Mouse (Mus musculus): ENCODE data around the gene Nup50.

GRCm38 (mm10) chr15:84965575-84966360 is 42.6 kb downstream of the Nup50 start:
- TF ChIP-seq POLR2A (IDR thresholded peaks at IDR 0.05; ENCODE audit: control insufficient read depth, low read depth, low read length) (no peak), CTCF (IDR thresholded peaks at IDR 0.05; ENCODE audit: control insufficient read depth, insufficient read depth, insufficient replicate concordance, low read depth, low read length) (no peak)
